Mouse (Mus musculus) common myeloid progenitor, adult 5-6 weeks (primary cell): ENCODE results near the gene Suclg1. TPM values are rescaled to one million over a fixed set of nuclear protein-coding genes. Genes with fewer than 3 reads are reported as not detected.

Experiments
- ATAC-seq: replicated peaks from 2 replicates; pipeline ENCODE4 v1.8.0; 2016; ENCODE audit warnings: low read depth, mild to moderate bottlenecking, moderate TSS enrichment, inconsistent platforms; ENCODE audit not compliant: poor library complexity, severe bottlenecking
- total RNA-seq: library from RNA; stranded (forward); fragments of 200-1000, 187-1606 nt; gene quantifications from 2 replicates; pipeline ENCODE4 v1.2.3, GENCODE M21; 2017

The Suclg1 gene
- 104 and 105 TPM in 2 replicates for total RNA-seq

DNA sequence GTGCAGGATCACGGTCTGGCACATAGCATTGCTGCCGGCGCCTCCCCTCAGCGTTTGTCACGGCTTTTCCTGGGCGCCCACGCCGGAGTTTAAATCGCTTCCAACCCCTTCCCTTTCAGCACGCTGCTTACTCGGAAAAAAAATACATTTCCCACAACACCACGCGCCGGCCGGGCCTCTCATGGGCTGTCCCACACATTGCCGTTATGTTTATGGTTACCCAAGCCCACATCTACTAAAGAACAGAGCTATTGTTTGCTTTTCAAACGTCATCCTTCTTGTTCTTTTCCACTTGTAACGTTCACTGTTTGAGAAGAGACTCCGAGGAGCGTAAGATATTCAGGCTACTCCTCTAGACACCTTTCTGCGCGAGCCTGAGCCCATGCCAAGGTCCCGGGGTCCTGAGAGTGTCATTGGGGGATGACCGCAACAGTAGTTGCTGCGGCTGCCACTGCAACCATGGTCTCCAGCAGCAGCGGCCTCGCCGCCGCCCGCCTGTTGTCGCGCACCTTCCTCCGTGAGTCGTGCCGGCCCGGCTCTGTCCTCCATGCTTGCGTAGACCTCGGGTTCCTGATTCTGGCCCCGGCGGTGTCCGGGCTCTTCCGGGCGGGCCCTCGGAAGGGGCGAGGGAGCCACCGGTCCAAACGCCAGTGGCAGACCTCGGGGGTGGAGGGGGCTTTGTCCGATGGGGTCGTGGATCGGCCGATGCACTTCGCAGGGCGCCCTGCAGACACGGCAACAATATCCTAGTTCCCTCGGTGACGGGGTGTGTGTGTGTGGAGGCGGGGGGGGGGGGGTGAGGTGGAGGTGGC is at the start of gene Suclg1:
Suclg1 (plus strand) TSS at position 146 of the 812 bp plus-strand sequence.
- ATAC-seq, result peak; percentile 94

DNA sequence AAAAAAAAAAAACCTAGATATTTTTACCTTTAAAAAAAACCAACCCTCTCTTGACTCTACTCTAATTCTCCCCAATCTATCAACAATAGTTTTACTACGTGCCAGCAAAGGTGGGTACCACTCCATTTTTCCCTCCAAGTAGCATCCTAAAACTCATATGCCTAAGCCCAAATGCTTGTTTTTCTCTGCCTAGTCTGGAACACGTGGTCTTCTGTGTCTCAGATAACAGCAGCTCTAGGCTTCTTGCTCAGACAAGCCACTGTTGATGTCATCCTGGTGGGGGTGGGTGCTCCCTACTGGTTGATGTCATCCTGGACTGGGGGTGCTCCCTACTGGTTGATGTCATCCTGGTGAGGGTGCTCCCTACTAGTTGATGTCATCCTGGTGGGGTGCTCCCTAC is 44.5 kb upstream of the Suclg1 start:
- no peak for ATAC-seq

DNA sequence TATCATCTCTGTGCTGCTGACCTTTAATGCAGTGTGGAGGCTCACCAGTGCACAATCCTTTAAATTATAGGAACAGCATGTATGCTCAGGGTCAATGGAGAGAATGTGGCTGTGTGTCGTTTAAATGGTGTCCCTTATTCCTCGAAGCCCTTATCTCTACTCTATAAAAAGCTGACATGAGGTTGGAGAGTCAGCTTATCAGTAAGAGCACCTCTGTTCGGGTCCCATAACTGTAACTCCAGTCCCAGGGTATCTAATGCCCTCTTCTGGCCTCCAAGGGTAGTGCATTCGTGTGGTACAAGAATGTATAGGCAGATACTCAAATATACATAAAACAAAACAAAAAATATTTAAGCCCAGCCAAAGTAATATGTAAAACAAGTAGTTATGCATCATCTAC is 43.2 kb upstream of the Suclg1 start:
- no peak; the same call in 1 of the 2 replicates for ATAC-seq

DNA sequence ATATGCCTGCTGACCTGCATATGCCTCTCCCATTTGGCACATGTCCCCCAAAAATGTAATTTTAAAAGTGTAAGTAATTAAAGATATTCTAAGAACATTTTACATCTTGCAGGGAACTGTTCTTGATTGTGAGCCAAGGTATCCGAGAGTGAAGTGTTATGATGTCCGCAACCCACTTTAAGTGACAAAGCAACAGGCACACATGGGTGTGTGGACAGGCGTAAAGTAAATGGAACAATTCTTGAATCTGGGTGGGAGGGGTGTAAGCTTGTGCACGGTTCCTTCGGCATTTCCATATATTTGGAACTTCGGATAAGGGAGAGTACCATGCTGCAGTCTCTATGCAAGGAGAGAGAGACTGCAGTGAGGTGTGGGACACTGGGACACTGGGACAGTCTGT is 38.6 kb upstream of the Suclg1 start:
- no peak for ATAC-seq

DNA sequence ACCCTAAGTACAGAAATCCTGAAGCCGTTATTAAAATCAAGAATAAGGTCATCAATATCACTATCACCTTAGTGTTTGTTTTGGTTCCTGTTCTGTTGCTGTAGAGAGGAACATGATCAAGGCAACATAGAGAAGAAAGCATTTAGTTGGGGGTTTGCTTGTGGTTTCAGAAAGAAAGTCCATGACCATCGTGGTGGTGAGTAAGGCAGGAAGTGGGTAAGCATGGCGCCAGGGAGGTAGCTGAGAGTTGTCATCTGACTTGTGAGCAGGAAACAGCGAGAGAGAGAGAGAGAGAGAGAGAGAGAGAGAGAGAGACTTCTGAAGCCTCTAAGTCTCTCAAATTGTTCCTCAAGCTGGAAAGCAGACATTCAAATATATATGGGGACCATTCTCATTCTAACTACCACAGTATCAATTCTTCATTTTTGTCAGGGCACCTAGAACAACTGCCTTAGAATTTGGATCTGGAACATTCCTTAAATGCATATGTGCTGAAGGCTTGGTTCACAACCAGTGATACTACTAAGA is 37.7 kb upstream of the Suclg1 start:
- peak; percentile 99 for ATAC-seq

GRCm38 (mm10) chr6:73211036-73211435 is 37.1 kb upstream of the Suclg1 start:
- peak; percentile 17 for ATAC-seq

- no peak for ATAC-seq
These were observed 36.6 kb upstream of the Suclg1 start for GRCm38 (mm10) chr6:73211602-73212001.

DNA sequence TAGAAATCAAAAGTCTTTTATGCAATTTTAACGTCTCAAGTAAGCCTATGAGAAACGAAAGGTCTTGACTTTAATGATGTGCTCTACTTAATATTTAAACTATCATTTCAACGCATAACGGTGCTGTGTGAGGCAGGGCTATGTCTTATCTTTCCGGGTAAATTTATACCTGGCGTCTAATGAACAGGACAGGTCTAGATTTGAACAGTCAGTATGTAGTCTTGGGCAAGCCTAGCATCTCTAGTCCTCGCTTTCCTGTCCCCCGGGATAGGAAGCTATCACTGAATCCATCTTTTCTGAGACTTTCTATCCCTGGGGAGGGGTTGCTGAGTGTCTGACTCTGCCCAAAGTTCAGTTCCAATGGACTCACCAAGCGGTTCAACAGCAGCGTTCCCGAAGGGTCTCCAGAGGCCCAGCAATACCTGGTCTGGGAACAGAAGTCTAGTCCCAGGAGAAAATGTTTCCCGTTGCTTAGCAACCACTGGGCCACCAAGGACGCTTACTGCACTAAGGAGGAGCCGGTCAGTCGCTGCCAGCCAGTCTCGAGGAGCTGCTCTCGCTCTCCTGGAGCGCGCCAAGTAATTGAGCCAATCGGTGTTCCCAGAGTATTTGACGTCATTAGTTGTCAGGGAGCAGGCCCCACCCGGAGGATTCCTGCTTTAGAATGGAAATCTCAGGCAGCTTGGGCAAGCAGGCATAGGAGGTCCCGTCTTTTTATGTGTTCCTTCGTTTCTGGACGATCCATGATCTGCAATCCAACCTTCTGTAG is 26.8 kb upstream of the Suclg1 start, which contains the start of gene Dnah6:
Dnah6 (minus strand) TSS at position 463 of the 769 bp plus-strand sequence.
- peak; percentile 99 for ATAC-seq

GRCm38 (mm10) chr6:73221958-73222735 is 26.0 kb upstream of the Suclg1 start:
- peak; percentile 55 for ATAC-seq

GRCm38 (mm10) chr6:73222841-73223526 is 25.2 kb upstream of the Suclg1 start:
- no peak for ATAC-seq

DNA sequence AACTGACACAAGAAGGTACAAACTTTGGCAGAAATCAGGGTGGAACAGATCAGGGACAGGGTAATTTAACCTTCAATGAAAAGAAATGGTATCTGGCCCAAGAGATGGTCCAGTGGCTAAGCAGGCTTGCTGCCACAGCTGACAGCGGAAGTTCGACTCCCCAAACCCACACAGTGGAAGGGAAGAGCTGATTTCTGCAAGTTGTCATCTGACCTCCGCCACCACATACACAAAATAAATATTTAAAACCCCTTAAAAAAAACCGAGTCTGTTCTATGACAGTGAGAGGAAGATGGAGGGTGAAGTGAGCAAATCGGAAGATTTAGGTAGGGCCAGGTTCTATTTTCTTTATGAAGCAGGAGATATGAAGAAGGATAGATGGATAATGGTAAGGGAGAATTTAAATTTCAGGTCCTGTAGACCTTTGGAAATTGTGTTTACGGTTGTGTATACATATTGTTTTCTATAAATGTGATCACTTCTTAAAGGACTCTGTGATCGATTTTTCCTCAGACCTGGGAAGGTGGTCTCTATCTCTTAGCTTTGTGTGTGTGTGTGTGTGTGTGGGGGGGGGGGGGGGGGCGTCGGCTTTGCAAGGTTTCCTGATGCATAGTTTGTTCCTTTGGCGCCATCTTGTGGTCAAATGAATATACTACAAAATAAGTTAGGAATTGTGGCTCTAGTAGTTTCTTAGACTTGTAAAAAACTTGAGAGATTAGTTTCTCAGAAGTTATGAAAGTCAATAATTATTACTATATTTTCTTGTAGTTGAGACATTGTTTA is 20.6 kb upstream of the Suclg1 start:
- 0 out of 2 replicates have a peak, but pooled peaks have one; percentile 21 for ATAC-seq

GRCm38 (mm10) chr6:73228408-73228807 is 19.8 kb upstream of the Suclg1 start:
- ATAC-seq, result peak; percentile 99

GRCm38 (mm10) chr6:73228881-73229280 is 19.3 kb upstream of the Suclg1 start:
- no peak for ATAC-seq

DNA sequence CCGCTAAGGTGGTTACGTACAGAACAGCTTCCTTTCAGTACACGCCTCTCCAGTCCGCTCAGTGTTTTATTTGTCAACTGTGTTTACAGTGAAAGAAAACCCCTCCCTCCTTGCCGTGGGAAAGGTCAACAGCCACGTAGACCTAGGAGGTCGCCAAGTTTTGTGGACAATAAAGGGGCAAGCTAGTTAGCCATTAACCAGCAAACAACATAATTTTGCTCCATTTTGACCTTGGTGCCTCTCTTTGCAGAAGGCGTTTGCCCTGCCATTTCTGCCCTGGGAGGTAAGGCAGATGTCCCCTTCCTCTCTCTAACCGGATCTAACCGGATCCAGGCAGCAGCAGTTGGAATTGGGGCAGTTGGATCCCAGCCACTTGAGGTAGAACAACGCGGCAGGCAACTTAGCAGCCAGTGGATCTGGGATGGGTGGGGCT is 16.0 kb upstream of the Suclg1 start:
- no peak for ATAC-seq

GRCm38 (mm10) chr6:73233202-73233726 is 14.9 kb upstream of the Suclg1 start:
- ATAC-seq, result peak; percentile 30; the same call in 1 of the 2 replicates

- ATAC-seq, result no peak
These were observed 13.8 kb upstream of the Suclg1 start for GRCm38 (mm10) chr6:73234302-73234900.

DNA sequence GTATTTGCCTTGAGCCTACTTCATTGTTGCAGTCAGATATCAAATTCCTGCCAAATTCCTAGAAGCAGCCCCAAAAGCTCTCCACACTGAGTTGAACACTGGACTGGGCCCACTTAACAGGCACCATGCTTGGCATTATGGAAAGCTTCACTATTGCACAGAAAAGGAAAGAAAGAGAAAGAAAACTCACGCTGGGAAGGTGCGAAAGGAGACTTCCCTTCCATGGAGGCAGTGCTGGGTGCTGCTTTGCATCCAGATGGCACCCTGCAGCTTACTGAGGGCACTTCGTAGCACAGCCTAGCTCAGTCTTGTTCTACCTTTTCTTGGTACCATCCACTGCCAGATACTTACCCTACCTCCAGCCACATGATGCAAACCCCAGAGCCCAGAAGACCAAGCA is 12.5 kb upstream of the Suclg1 start:
- ATAC-seq, result no peak

- ATAC-seq, result no peak
These were observed 1.4 kb upstream of the Suclg1 start for GRCm38 (mm10) chr6:73246821-73247220.
